In the genomic region with DNA sequence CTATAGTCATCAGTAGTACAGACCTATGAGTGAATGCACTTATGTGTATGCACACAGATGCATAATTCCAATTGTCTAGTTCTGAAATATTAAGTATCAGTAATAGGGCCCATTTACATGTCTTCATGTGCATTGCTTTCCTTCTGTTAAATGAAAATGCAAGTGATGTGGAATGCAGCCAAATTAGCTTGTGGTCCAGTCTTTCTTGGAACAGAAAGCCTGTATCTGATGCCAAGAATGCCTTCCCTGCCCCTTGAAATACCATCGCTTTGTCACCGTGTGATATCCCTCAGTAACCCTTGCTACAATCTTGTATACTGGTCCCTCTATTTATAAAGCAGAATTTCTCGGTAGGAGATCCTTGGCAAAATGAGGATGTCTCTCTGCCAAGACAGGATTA, we compare ENCODE assay signal across 15 mouse cellular contexts.
"Had no signal": no experiment of that assay in that cellular context is flagged by ENCODE, and none has a peak within 500 bp of the region (broad histone marks: within the 10 kb centered on the region; RNA-seq: fewer than 3 reads in every experiment).

No protein-coding gene starts in this region.

- H3K4me1 ChIP-seq: limb, embryonic 12.5 days; liver, embryonic 13.5 days; megakaryocyte, embryonic 14.5 days; midbrain, embryonic 12.5 days; stomach, embryonic 15.5 days had no signal

- H3K9me3 ChIP-seq: limb, embryonic 12.5 days; liver, embryonic 13.5 days; midbrain, embryonic 12.5 days; stomach, embryonic 15.5 days had no signal

- H3K4me3 ChIP-seq: left cerebral cortex, adult 2 months; limb, embryonic 12.5 days; liver, embryonic 13.5 days; megakaryocyte, embryonic 14.5 days; midbrain, embryonic 12.5 days; stomach, embryonic 15.5 days had no signal

- H3K36me3 ChIP-seq: limb, embryonic 12.5 days; liver, embryonic 13.5 days; midbrain, embryonic 12.5 days; stomach, embryonic 15.5 days had no signal

- H3K27me3 ChIP-seq: limb, embryonic 12.5 days; liver, embryonic 13.5 days; megakaryocyte, embryonic 14.5 days; midbrain, embryonic 12.5 days; stomach, embryonic 15.5 days had no signal

- H3K9ac ChIP-seq: limb, embryonic 12.5 days; liver, embryonic 13.5 days; liver, postnatal 0 days; midbrain, embryonic 12.5 days; stomach, embryonic 15.5 days had no signal

- H3K27ac ChIP-seq: left cerebral cortex, adult 2 months; limb, embryonic 12.5 days; liver, embryonic 13.5 days; macrophage; midbrain, embryonic 12.5 days; stomach, embryonic 15.5 days had no signal

- DNase-seq: kidney, postnatal 25 days; liver; liver, embryonic 13.5 days; liver, postnatal 0 days; right cerebral cortex, postnatal 14 days; thymus, adult 2 months; thymus, postnatal 25 days had no signal

- ATAC-seq: liver, postnatal 0 days; lung, postnatal 0 days; midbrain, embryonic 16.5 days had no signal

- H3K4me2 ChIP-seq: limb, embryonic 12.5 days; liver, embryonic 13.5 days; midbrain, embryonic 12.5 days; stomach, embryonic 15.5 days had no signal
